Mouse (Mus musculus) central nervous system, embryonic 18 days (tissue): Measurements from ENCODE around the gene Prdx3. TPM values are rescaled to one million over a fixed set of nuclear protein-coding genes. Genes with fewer than 3 reads are reported as not detected.

ENCODE experiments used
- polyA plus RNA-seq: library from polyadenylated mRNA; depleted of rRNA; stranded (reverse); fragments of >200 nt; gene quantifications from 2 replicates; pipeline ENCODE4 v1.2.3, GENCODE M21; 2012; rRNA removed

Gene Prdx3
- 84.0 and 91.6 TPM in 2 replicates for polyA plus RNA-seq

GRCm38 (mm10) chr19:60874064-60874694 lies at the start of gene Prdx3:
Prdx3 (minus strand) TSS chr19:60874556.

GRCm38 (mm10) chr19:60889714-60890315 lies 15.5 kb upstream of the Prdx3 start, which contains the start of gene Grk5:
Grk5 (plus strand) TSS chr19:60889749.

GRCm38 (mm10) chr19:60860868-60861700 lies 13.3 kb downstream of the Prdx3 start, which contains the start of gene Sfxn4:
Sfxn4 (minus strand) TSS chr19:60861479.

Other genes with a start within 250 kb of the Prdx3 start
- 18.7 and 19.9 TPM in 2 replicates for gene Nanos1, start 118.6 kb downstream of the Prdx3 start, polyA plus RNA-seq
- 72.0 and 76.2 TPM in 2 replicates for gene Eif3a, start 83.9 kb downstream of the Prdx3 start, polyA plus RNA-seq
- 35.4 and 38.4 TPM in 2 replicates for gene Fam45a, start 63.0 kb downstream of the Prdx3 start, polyA plus RNA-seq
- gene Sfxn4, start 13.1 kb downstream of the Prdx3 start, polyA plus RNA-seq = 9.1 and 11.3 TPM in 2 replicates
- 5.7 and 6.0 TPM in 2 replicates for gene Grk5, start 15.2 kb upstream of the Prdx3 start, polyA plus RNA-seq